Mouse (Mus musculus) erythroblast, embryonic 14.5 days (primary cell): ENCODE measurements around the gene Commd9. TPM values are rescaled to one million over a fixed set of nuclear protein-coding genes. Genes with fewer than 3 reads are reported as not detected.

Experiments
- H3K27me3 ChIP-seq: 2 replicates; pipeline ENCODE4 v1.6.1; 2012; ENCODE audit warnings: inconsistent platforms; ENCODE audit not compliant: control insufficient read depth
- H3K36me3 ChIP-seq: 2 replicates; pipeline ENCODE4 v1.6.1; 2012; ENCODE audit warnings: mild to moderate bottlenecking, inconsistent platforms; ENCODE audit not compliant: control insufficient read depth
- H3K4me1 ChIP-seq: 2 replicates; pipeline ENCODE4 v1.6.1; 2012; ENCODE audit warnings: inconsistent platforms; ENCODE audit not compliant: control insufficient read depth
- H3K4me3 ChIP-seq: replicated peaks from 2 replicates; pipeline ENCODE3; 2012; ENCODE audit warnings: moderate library complexity, mild to moderate bottlenecking, inconsistent platforms
- H3K9me3 ChIP-seq: 2 replicates; pipeline ENCODE4 v1.6.1; 2012; ENCODE audit warnings: low read length, inconsistent platforms, mixed read lengths; ENCODE audit not compliant: control insufficient read depth
- GATA1 ChIP-seq: IDR thresholded peaks from 2 replicates; pipeline ENCODE4 v1.6.1; 2012; ENCODE audit warnings: low read length, inconsistent platforms, mixed read lengths
- TAL1 ChIP-seq: IDR thresholded peaks from 3 replicates; pipeline ENCODE4 v1.6.1; 2012; ENCODE audit warnings: low read length, inconsistent platforms, mixed read lengths
- polyA plus RNA-seq: library from polyadenylated mRNA; stranded (reverse); fragments of >175 nt; gene quantifications from 2 replicates; pipeline ENCODE4 v1.2.3, GENCODE M21; 2012

Gene Commd9
- polyA plus RNA-seq, 1 experiment: 1.6 TPM

GRCm38 (mm10) chr2:101882998-101883397, 3.0 kb upstream of the Commd9 start, which contains the start of gene Prr5l:
Gene Prr5l, minus strand, starts transcription at chr2:101883027.
- Histone ChIP-seq H3K4me1 (peaks cover 25% of the 10 kb centered on the region), H3K36me3 (no peaks in the 10 kb centered on the region), H3K9me3 (no peaks in the 10 kb centered on the region), H3K4me3 (no peak within 1 kb of the TSS), H3K27me3 (no peaks in the 10 kb centered on the region; the same call in 1 of the 2 replicates)
- TF ChIP-seq GATA1 (no peak), TAL1 (no peak)

- no peak overlapping the region for H3K4me3 ChIP-seq
- TF ChIP-seq GATA1: no peak
- TF ChIP-seq TAL1: no peak
These were observed 1.8 kb upstream of the Commd9 start for GRCm38 (mm10) chr2:101884286-101884685.

GRCm38 (mm10) chr2:101888886-101889285, 2.8 kb downstream of the Commd9 start:
- Histone ChIP-seq H3K4me3 (no peak overlapping the region), H3K9me3 (no peaks in the 10 kb centered on the region), H3K4me1 (peaks cover 25% of the 10 kb centered on the region), H3K36me3 (peaks cover 3% of the 10 kb centered on the region; the same call in 1 of the 2 replicates), H3K27me3 (no peaks in the 10 kb centered on the region)
- TF ChIP-seq TAL1 (no peak), GATA1 (no peak)

More at GRCm38 (mm10) chr2:101884286-101884685, 1.8 kb upstream of the Commd9 start:
- no peaks in the 10 kb centered on the region for H3K9me3 ChIP-seq
- peaks cover 25% of the 10 kb centered on the region for H3K4me1 ChIP-seq
- H3K36me3 ChIP-seq: no peaks in the 10 kb centered on the region
- H3K27me3 ChIP-seq: no peaks in the 10 kb centered on the region; the same call in 1 of the 2 replicates

GRCm38 (mm10) chr2:101891143-101891542, 5.1 kb downstream of the Commd9 start:
- H3K9me3 ChIP-seq: no peaks in the 10 kb centered on the region
- H3K4me3 ChIP-seq: no peak overlapping the region
- TF ChIP-seq GATA1 (no peak), TAL1 (no peak)
- H3K27me3 ChIP-seq: no peaks in the 10 kb centered on the region
- H3K36me3 ChIP-seq: peaks cover 15% of the 10 kb centered on the region
- peaks cover 11% of the 10 kb centered on the region for H3K4me1 ChIP-seq

- Histone ChIP-seq H3K36me3 (peaks cover 30% of the 10 kb centered on the region), H3K27me3 (no peaks in the 10 kb centered on the region), H3K4me3 (no peak overlapping the region), H3K9me3 (no peaks in the 10 kb centered on the region), H3K4me1 (no peaks in the 10 kb centered on the region)
- TF ChIP-seq GATA1: no peak
- TF ChIP-seq TAL1: no peak
These were observed 8.1 kb downstream of the Commd9 start for GRCm38 (mm10) chr2:101894126-101894525.

- TF ChIP-seq TAL1 (no peak), GATA1 (no peak)
- Histone ChIP-seq H3K36me3 (peaks cover 51% of the 10 kb centered on the region), H3K9me3 (no peaks in the 10 kb centered on the region), H3K4me3 (no peak overlapping the region), H3K4me1 (no peaks in the 10 kb centered on the region), H3K27me3 (no peaks in the 10 kb centered on the region)
These were observed 10.6 kb downstream of the Commd9 start for GRCm38 (mm10) chr2:101896425-101897204.

- H3K4me3 ChIP-seq: no peak overlapping the region
- no peaks in the 10 kb centered on the region for H3K9me3 ChIP-seq
- no peak for TF ChIP-seq GATA1
- no peak for TF ChIP-seq TAL1
- H3K4me1 ChIP-seq: no peaks in the 10 kb centered on the region; the same call in 1 of the 2 replicates
- H3K27me3 ChIP-seq: no peaks in the 10 kb centered on the region
- peaks cover 31% of the 10 kb centered on the region for H3K36me3 ChIP-seq
These were observed 16.1 kb downstream of the Commd9 start for GRCm38 (mm10) chr2:101902196-101902595.

- 0 out of 2 replicates have a peak, but pooled peaks cover 4% of the 10 kb centered on the region for H3K9me3 ChIP-seq
- H3K27me3 ChIP-seq: no peaks in the 10 kb centered on the region
- peaks cover 11% of the 10 kb centered on the region for H3K36me3 ChIP-seq
- no peak for TF ChIP-seq TAL1
- no peak for TF ChIP-seq GATA1
- no peak overlapping the region for H3K4me3 ChIP-seq
- no peaks in the 10 kb centered on the region; the same call in 1 of the 2 replicates for H3K4me1 ChIP-seq
These were observed 19.7 kb downstream of the Commd9 start for GRCm38 (mm10) chr2:101905534-101906378.

GRCm38 (mm10) chr2:101906379-101906690, 20.3 kb downstream of the Commd9 start:
- Histone ChIP-seq H3K27me3 (no peaks in the 10 kb centered on the region), H3K4me3 (no peak overlapping the region), H3K9me3 (0 out of 2 replicates have a peak, but pooled peaks cover 4% of the 10 kb centered on the region), H3K4me1 (no peaks in the 10 kb centered on the region; the same call in 1 of the 2 replicates), H3K36me3 (peaks cover 5% of the 10 kb centered on the region)
- TF ChIP-seq TAL1 (no peak), GATA1 (no peak)
